Mouse (Mus musculus): ENCODE measurements at regions not wholly inside any gene's neighbourhood (a gene's known extent, or its start where the extent isn't known, plus 50 kb on each side); places are given as distances from the start of the nearest gene placed in this dataset.

GRCm38 (mm10) chr8:109416327-109417100, 77.3 kb upstream of the Pmfbp1 start:
- no peak for DNase-seq

GRCm38 (mm10) chr8:109417222-109417621, 76.6 kb upstream of the Pmfbp1 start:
- DNase-seq: peak; percentile 15

GRCm38 (mm10) chr8:109417971-109418370, 75.9 kb upstream of the Pmfbp1 start:
- DNase-seq: no peak

GRCm38 (mm10) chr8:109419029-109419596, 74.7 kb upstream of the Pmfbp1 start:
- no peak for DNase-seq

- DNase-seq: no peak
These were observed 69.8 kb upstream of the Pmfbp1 start for GRCm38 (mm10) chr8:109424004-109424403.

- no peak for DNase-seq
These were observed 65.3 kb upstream of the Pmfbp1 start for GRCm38 (mm10) chr8:109428551-109428950.

- DNase-seq: no peak
These were observed 59.3 kb upstream of the Pmfbp1 start for GRCm38 (mm10) chr8:109434538-109434937.

GRCm38 (mm10) chr8:109436056-109436455, 57.8 kb upstream of the Pmfbp1 start:
- peak; percentile 1 for DNase-seq

GRCm38 (mm10) chr8:109436830-109437567, 56.8 kb upstream of the Pmfbp1 start:
- DNase-seq: peak; percentile 11

GRCm38 (mm10) chr8:109438531-109438930, 55.3 kb upstream of the Pmfbp1 start:
- DNase-seq: no peak

Data from kidney, adult 9 months (tissue).